25 mouse cellular contexts compared by ENCODE assay signal in the genomic region with DNA sequence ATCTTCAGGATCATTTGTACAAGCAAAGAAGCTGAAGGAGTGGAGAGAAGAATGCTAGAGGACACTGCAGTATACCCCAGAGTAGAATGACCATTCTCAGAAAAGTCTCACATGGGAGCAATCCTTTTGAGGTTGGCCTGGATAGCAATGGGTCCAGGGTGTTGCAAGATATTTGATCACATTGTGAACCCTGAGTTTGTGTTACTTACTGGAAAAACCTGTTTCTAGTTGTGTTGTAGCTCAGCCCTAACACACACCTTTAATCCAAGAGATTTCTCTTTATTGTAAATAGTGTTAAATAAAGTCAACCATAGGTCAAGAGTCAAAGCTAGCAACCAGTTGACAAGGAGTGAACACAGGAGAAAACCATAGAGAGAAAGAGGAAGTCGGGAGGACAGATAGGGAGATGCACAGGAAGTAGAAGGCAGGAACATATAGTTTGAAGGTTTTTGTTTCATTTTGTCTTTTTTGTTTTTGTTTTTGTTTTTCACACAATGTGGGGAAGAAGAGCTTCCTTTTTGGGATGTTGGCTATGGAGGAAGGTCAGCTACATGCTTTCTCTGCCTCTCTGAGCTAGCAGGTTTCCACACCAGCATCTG. TPM values are rescaled to one million over a fixed set of nuclear protein-coding genes. Genes with fewer than 3 reads are reported as not detected.
DNase-seq lines count a peak whose midpoint lies in the region; ATAC-seq and TF ChIP-seq lines count a peak whose summit lies in the region.
"Had no signal": no experiment of that assay in that cellular context is flagged by ENCODE, and none has a peak within 500 bp of the region (broad histone marks: within the 10 kb centered on the region; RNA-seq: fewer than 3 reads in every experiment).

No protein-coding gene starts in this region.

- no peak for TF ChIP-seq CTCF in G1E (IDR thresholded peaks at IDR 0.05; ENCODE audit: low read depth, low read length)

- H3K4me1 ChIP-seq in liver, embryonic 16.5 days (ENCODE audit: control insufficient read depth, low read depth, low read length) = peaks cover 3% of the 10 kb centered on the region
- H3K4me1 ChIP-seq in G1E (ENCODE audit: insufficient read depth, low read depth, low read length) = 0 out of 2 replicates have a peak, but pooled peaks cover 2% of the 10 kb centered on the region
- H3K4me1 ChIP-seq: liver, embryonic 15.5 days; midbrain, embryonic 10.5 days; neural tube, embryonic 13.5 days; stomach, embryonic 15.5 days had no signal

- ATAC-seq in liver, embryonic 16.5 days (ENCODE audit: low read depth) = no peak
- ATAC-seq in G1E (ENCODE audit: extremely low read depth, insufficient number of reproducible peaks, low FRiP score, poor library complexity, severe bottlenecking) = peak; percentile 59; the same call in 1 of the 2 replicates
- ATAC-seq in neutrophil, adult 5-6 weeks (ENCODE audit: extremely low read depth, insufficient number of reproducible peaks, low FRiP score, poor library complexity, severe bottlenecking) = 0 out of 2 replicates have a peak, but pooled peaks have one; percentile 33
- no peak for ATAC-seq in cerebellum, adult (ENCODE audit: insufficient number of reproducible peaks, low FRiP score, low TSS enrichment)
- no peak for ATAC-seq in erythroid progenitor cell, adult 5-6 weeks (replicated peaks; ENCODE audit: low FRiP score, poor library complexity, severe bottlenecking)
- ATAC-seq: intestine, postnatal 0 days had no signal

- H3K27ac ChIP-seq in liver, embryonic 16.5 days (ENCODE audit: low read length) = 0 out of 2 replicates have a peak overlapping the region, but pooled peaks have one; percentile 20
- H3K27ac ChIP-seq: gastrocnemius, adult 2 months; heart, embryonic 13.5 days; hindbrain, embryonic 14.5 days; kidney, postnatal 0 days; layer of hippocampus, adult 2 months; left cerebral cortex, adult 2 months; liver, embryonic 15.5 days; midbrain, embryonic 10.5 days; neural tube, embryonic 13.5 days; stomach, embryonic 15.5 days had no signal

- H3K36me3 ChIP-seq in liver, embryonic 16.5 days (ENCODE audit: control insufficient read depth, insufficient read depth) = no peaks in the 10 kb centered on the region
- no peaks in the 10 kb centered on the region for H3K36me3 ChIP-seq in G1E (replicated peaks)
- H3K36me3 ChIP-seq: heart, embryonic 13.5 days; liver, embryonic 15.5 days; midbrain, embryonic 10.5 days; neural tube, embryonic 13.5 days; stomach, embryonic 15.5 days had no signal

- H3K9me3 ChIP-seq in liver, embryonic 16.5 days (replicated peaks; ENCODE audit: control insufficient read depth, low read length) = no peaks in the 10 kb centered on the region
- no peaks in the 10 kb centered on the region for H3K9me3 ChIP-seq in G1E (replicated peaks)
- H3K9me3 ChIP-seq: heart, embryonic 13.5 days; liver, embryonic 15.5 days; midbrain, embryonic 10.5 days; neural tube, embryonic 13.5 days; stomach, embryonic 15.5 days had no signal

- WGBS in liver, embryonic 16.5 days (ENCODE audit: insufficient replicate concordance) = 41% methylated on average over 1 of the region's 1 CpGs

- no peaks in the 10 kb centered on the region for H3K27me3 ChIP-seq in liver, embryonic 16.5 days (ENCODE audit: control insufficient read depth, insufficient read depth, low read depth, low read length)
- no peaks in the 10 kb centered on the region for H3K27me3 ChIP-seq in G1E (ENCODE audit: insufficient read depth, low read length)
- H3K27me3 ChIP-seq: heart, embryonic 13.5 days; liver, embryonic 15.5 days; neural tube, embryonic 13.5 days; stomach, embryonic 15.5 days had no signal

- no peak overlapping the region for H3K4me2 ChIP-seq in liver, embryonic 16.5 days (ENCODE audit: low read depth, low read length)
- H3K4me2 ChIP-seq: heart, embryonic 13.5 days; hindbrain, embryonic 14.5 days; liver, embryonic 15.5 days; neural tube, embryonic 13.5 days; stomach, embryonic 15.5 days had no signal

- no peak overlapping the region for H3K4me3 ChIP-seq in liver, embryonic 16.5 days (ENCODE audit: low read depth, low read length)
- no peak overlapping the region for H3K4me3 ChIP-seq in G1E (ENCODE audit: low read depth, low read length)
- H3K4me3 ChIP-seq: gastrocnemius, adult 2 months; heart, embryonic 13.5 days; layer of hippocampus, adult 2 months; left cerebral cortex, adult 2 months; liver, embryonic 15.5 days; midbrain, embryonic 10.5 days; neural tube, embryonic 13.5 days; stomach, embryonic 15.5 days had no signal

- no peak overlapping the region for H3K9ac ChIP-seq in liver, embryonic 16.5 days (ENCODE audit: low read depth, low read length)
- H3K9ac ChIP-seq: heart, embryonic 13.5 days; hindbrain, embryonic 14.5 days; liver, embryonic 15.5 days; neural tube, embryonic 13.5 days; stomach, embryonic 15.5 days had no signal

- DNase-seq in liver (no peak), G1E (ENCODE audit: low spot score) (no peak)
- peak; percentile 41 for DNase-seq in induced T-regulatory cell, adult 2 months (ENCODE audit: low read depth)
- DNase-seq in kidney, adult 11 months = no peak
- DNase-seq: adrenal gland, postnatal 36 days; cerebellum, adult 2 months; cerebellum, postnatal 36 days; gastrocnemius, adult 2 months; heart, adult 11 months; spleen, adult 18-20 months; thymus, adult 2 months had no signal

RNA-seq across cellular contexts. Expression of a gene that starts 6.6 kb away (rescaled TPM):
- polyA plus RNA-seq in liver, embryonic 16.5 days (2015; fragmentation: Nextera tagmentation; extraction: Ambion mirVana) = 6.4 and 6.6 TPM in 2 replicates
- total RNA-seq in G1E (2014; fragmentation: Nextera tagmentation) (2.1 and 2.4 TPM in 2 replicates), G1E (2017) (3.9 and 4.6 TPM in 2 replicates)
- polyA plus RNA-seq in G1E (2012) = 0.05 and 0.34 TPM in 2 replicates
- total RNA-seq in neutrophil, adult 5-6 weeks (2017) = 44.7 and 94.0 TPM in 2 replicates
- 0.42 and 1.4 TPM in 2 replicates for total RNA-seq in erythroid progenitor cell, adult 5-6 weeks (2015; ENCODE audit: low replicate concordance)
- total RNA-seq in erythroid progenitor cell, adult 5-6 weeks (2017; ENCODE audit: low replicate concordance) = 0.91 and 21.4 TPM in 2 replicates

RNA-seq across cellular contexts. Expression of a gene that starts 39.0 kb away (rescaled TPM):
- 2.7 TPM in 2 replicates for polyA plus RNA-seq in liver, embryonic 16.5 days (2015; fragmentation: Nextera tagmentation; extraction: Ambion mirVana)
- total RNA-seq in G1E (2014; fragmentation: Nextera tagmentation) (1.1 TPM in 1 of 2 replicates, not detected in the other), G1E (2017) (under 0.01 and 0.22 TPM in 2 replicates)
- polyA plus RNA-seq in G1E (2012) = not detected in 2 replicates
- 38.3 and 43.8 TPM in 2 replicates for total RNA-seq in neutrophil, adult 5-6 weeks (2017)
- total RNA-seq in erythroid progenitor cell, adult 5-6 weeks (2015; ENCODE audit: low replicate concordance) = 31.4 and 47.8 TPM in 2 replicates
- total RNA-seq in erythroid progenitor cell, adult 5-6 weeks (2017; ENCODE audit: low replicate concordance) = 64.6 and 111 TPM in 2 replicates

Comparison
In these comparisons a context has a peak if more than half of its experiments do, and no peak if none do; other contexts are left out.
1. ATAC-seq: peak in G1E (single experiment) and neutrophil, adult 5-6 weeks (single experiment); none in liver, embryonic 16.5 days (single experiment), cerebellum, adult (single experiment) and erythroid progenitor cell, adult 5-6 weeks (single experiment).
2. RNA of a gene that starts 39.0 kb away (total RNA-seq): 31.4 to 111 TPM in erythroid progenitor cell, adult 5-6 weeks and 38.3 to 43.8 TPM in neutrophil, adult 5-6 weeks; under 0.01 to 1.1 TPM in G1E; every median in the first group is over 10 times any median in the second.